Mouse (Mus musculus): ENCODE results near the gene Haus4.

GRCm38 (mm10) chr14:54494234-54494633, 60.2 kb downstream of the Haus4 start:
- TF ChIP-seq CHD2 (IDR thresholded peaks at IDR 0.05; ENCODE audit: low read depth, low read length) (no peak), MAFK (IDR thresholded peaks at IDR 0.05; ENCODE audit: insufficient read depth, low read depth, low read length) (no peak), ZC3H11A (IDR thresholded peaks at IDR 0.05; ENCODE audit: borderline replicate concordance, low read depth, low read length) (peak; percentile 58; the same call in 1 of the 2 replicates), HCFC1 (IDR thresholded peaks at IDR 0.05; ENCODE audit: borderline replicate concordance, insufficient read depth, low read length) (no peak)

All from ES-E14 (cell line).